Mouse (Mus musculus) heart, embryonic 13.5 days (tissue): ENCODE results near the gene Pik3r6. TPM values are rescaled to one million over a fixed set of nuclear protein-coding genes. Genes with fewer than 3 reads are reported as not detected.

ENCODE experiments used
- ATAC-seq: fragments of 200-750 bp; cut with Nextera tagmentation; 2 replicates; pipeline ENCODE4 v1.8.0; 2017; ENCODE audit warnings: moderate TSS enrichment; ENCODE audit not compliant: insufficient number of reproducible peaks, low FRiP score, low TSS enrichment; ENCODE audit errors: extremely low read depth
- H3K27ac ChIP-seq: fragments of 300-500 bp; sonication (generic); replicated peaks from 2 replicates; pipeline ENCODE4 v1.5.1; 2015; ENCODE audit warnings: moderate library complexity, mild to moderate bottlenecking, inconsistent platforms
- H3K27me3 ChIP-seq: fragments of 300-500 bp; sonication (generic); replicated peaks from 2 replicates; pipeline ENCODE4 v1.6.1; 2015; ENCODE audit warnings: mild to moderate bottlenecking, inconsistent platforms
- H3K36me3 ChIP-seq: fragments of 300-500 bp; sonication (generic); 2 replicates; pipeline ENCODE4 v1.6.1; 2015; ENCODE audit warnings: mild to moderate bottlenecking, inconsistent platforms
- H3K4me1 ChIP-seq: fragments of 300-500 bp; sonication (generic); 2 replicates; pipeline ENCODE4 v1.6.1; 2015; ENCODE audit warnings: inconsistent platforms
- H3K4me2 ChIP-seq: fragments of 300-500 bp; sonication (generic); 2 replicates; pipeline ENCODE4 v1.6.1; 2015; ENCODE audit warnings: inconsistent platforms, mild to moderate bottlenecking, moderate library complexity
- H3K4me3 ChIP-seq: fragments of 300-500 bp; sonication (generic); 2 replicates; pipeline ENCODE4 v1.5.1; 2015; ENCODE audit warnings: moderate library complexity, mild to moderate bottlenecking, inconsistent platforms
- H3K9ac ChIP-seq: fragments of 300-500 bp; sonication (generic); 2 replicates; pipeline ENCODE4 v1.6.1; 2015; ENCODE audit warnings: inconsistent platforms, mild to moderate bottlenecking, moderate library complexity
- H3K9me3 ChIP-seq: fragments of 300-500 bp; sonication (generic); 2 replicates; pipeline ENCODE4 v1.6.1; 2016; ENCODE audit warnings: inconsistent platforms
- WGBS: fragments of 180-500 bp; shearing (Covaris S2); methylation state at CpG from one replicate; pipeline ENCODE4 v1.1.7; 2015; ENCODE audit warnings: mixed read lengths; 5-methylcytosine and 5-hydroxymethylcytosine counted together
- polyA plus RNA-seq: library from polyadenylated mRNA; unstranded; fragments of >200 nt; fragmentation: Nextera tagmentation; extraction: Ambion mirVana; gene quantifications from 2 replicates; pipeline ENCODE4 v1.2.1, GENCODE M21; 2015

Pik3r6 gene
- polyA plus RNA-seq, 1 experiment from 2014 or later: 4.3 TPM

- no peak for ATAC-seq
- no peak overlapping the region for H3K4me3 ChIP-seq
- 0 out of 2 replicates have a peak, but pooled peaks cover 17% of the 10 kb centered on the region for H3K27me3 ChIP-seq
- WGBS: 73% methylated on average over 7 of the region's 7 CpGs
- no peak overlapping the region for H3K4me2 ChIP-seq
- no peak overlapping the region for H3K9ac ChIP-seq
- H3K4me1 ChIP-seq: no peaks in the 10 kb centered on the region
- H3K27ac ChIP-seq: no peak overlapping the region
- no peaks in the 10 kb centered on the region for H3K36me3 ChIP-seq
- H3K9me3 ChIP-seq: no peaks in the 10 kb centered on the region
These were observed 4.4 kb downstream of the Pik3r6 start for GRCm38 (mm10) chr11:68507246-68507645.

- H3K4me1 ChIP-seq: no peaks in the 10 kb centered on the region
- H3K36me3 ChIP-seq: no peaks in the 10 kb centered on the region
- no peak overlapping the region for H3K9ac ChIP-seq
- ATAC-seq: no peak
- H3K27ac ChIP-seq: no peak overlapping the region
- no peaks in the 10 kb centered on the region for H3K9me3 ChIP-seq
- H3K27me3 ChIP-seq: 0 out of 2 replicates have a peak, but pooled peaks cover 6% of the 10 kb centered on the region
- 60% methylated on average over 5 of the region's 5 CpGs for WGBS
- H3K4me3 ChIP-seq: no peak overlapping the region
- H3K4me2 ChIP-seq: no peak overlapping the region
These were observed 5.8 kb downstream of the Pik3r6 start for GRCm38 (mm10) chr11:68508619-68509018.

- WGBS: 45% methylated on average over 2 of the region's 2 CpGs
- Histone ChIP-seq H3K27me3 (0 out of 2 replicates have a peak, but pooled peaks cover 3% of the 10 kb centered on the region), H3K36me3 (no peaks in the 10 kb centered on the region), H3K4me1 (no peaks in the 10 kb centered on the region), H3K4me3 (no peak overlapping the region), H3K4me2 (no peak overlapping the region), H3K9me3 (no peaks in the 10 kb centered on the region), H3K9ac (no peak overlapping the region), H3K27ac (no peak overlapping the region)
- no peak for ATAC-seq
These were observed 6.4 kb downstream of the Pik3r6 start for GRCm38 (mm10) chr11:68509194-68509593.

GRCm38 (mm10) chr11:68513969-68514368, 11.2 kb downstream of the Pik3r6 start:
- Histone ChIP-seq H3K27ac (no peak overlapping the region), H3K9me3 (peaks cover 4% of the 10 kb centered on the region; the same call in 1 of the 2 replicates), H3K4me1 (no peaks in the 10 kb centered on the region), H3K9ac (no peak overlapping the region), H3K4me3 (no peak overlapping the region), H3K4me2 (no peak overlapping the region), H3K36me3 (no peaks in the 10 kb centered on the region), H3K27me3 (no peaks in the 10 kb centered on the region)
- no peak for ATAC-seq
- 48% methylated on average over 3 of the region's 3 CpGs for WGBS

GRCm38 (mm10) chr11:68519362-68519761, 16.5 kb downstream of the Pik3r6 start:
- no peaks in the 10 kb centered on the region for H3K4me1 ChIP-seq
- no peak overlapping the region for H3K27ac ChIP-seq
- no peaks in the 10 kb centered on the region for H3K27me3 ChIP-seq
- no peaks in the 10 kb centered on the region for H3K36me3 ChIP-seq
- ATAC-seq: no peak
- H3K4me3 ChIP-seq: no peak overlapping the region
- H3K4me2 ChIP-seq: no peak overlapping the region
- 86% methylated on average over 4 of the region's 4 CpGs for WGBS
- peaks cover 5% of the 10 kb centered on the region; the same call in 1 of the 2 replicates for H3K9me3 ChIP-seq
- H3K9ac ChIP-seq: no peak overlapping the region

GRCm38 (mm10) chr11:68519815-68520214, 17.0 kb downstream of the Pik3r6 start:
- WGBS: 82% methylated on average over 5 of the region's 5 CpGs
- Histone ChIP-seq H3K4me3 (no peak overlapping the region), H3K27me3 (no peaks in the 10 kb centered on the region), H3K4me1 (no peaks in the 10 kb centered on the region), H3K27ac (no peak overlapping the region), H3K36me3 (no peaks in the 10 kb centered on the region), H3K4me2 (no peak overlapping the region), H3K9ac (no peak overlapping the region), H3K9me3 (peaks cover 5% of the 10 kb centered on the region; the same call in 1 of the 2 replicates)
- ATAC-seq: no peak

- Histone ChIP-seq H3K27me3 (no peaks in the 10 kb centered on the region), H3K4me1 (no peaks in the 10 kb centered on the region), H3K9ac (no peak overlapping the region), H3K27ac (no peak overlapping the region), H3K4me2 (no peak overlapping the region), H3K36me3 (no peaks in the 10 kb centered on the region), H3K9me3 (peaks cover 5% of the 10 kb centered on the region; the same call in 1 of the 2 replicates), H3K4me3 (no peak overlapping the region)
- no peak for ATAC-seq
- 67% methylated on average over 2 of the region's 2 CpGs for WGBS
These were observed 17.6 kb downstream of the Pik3r6 start for GRCm38 (mm10) chr11:68520439-68520838.

GRCm38 (mm10) chr11:68521352-68521751, 18.5 kb downstream of the Pik3r6 start:
- H3K4me2 ChIP-seq: no peak overlapping the region
- peaks cover 5% of the 10 kb centered on the region; the same call in 1 of the 2 replicates for H3K9me3 ChIP-seq
- H3K27me3 ChIP-seq: no peaks in the 10 kb centered on the region
- WGBS: 74% methylated on average over 5 of the region's 5 CpGs
- no peaks in the 10 kb centered on the region for H3K4me1 ChIP-seq
- no peak overlapping the region for H3K9ac ChIP-seq
- no peak overlapping the region for H3K4me3 ChIP-seq
- no peak for ATAC-seq
- no peaks in the 10 kb centered on the region for H3K36me3 ChIP-seq
- no peak overlapping the region for H3K27ac ChIP-seq

- Histone ChIP-seq H3K4me3 (no peak overlapping the region), H3K9me3 (no peaks in the 10 kb centered on the region), H3K4me1 (no peaks in the 10 kb centered on the region; the same call in 1 of the 2 replicates), H3K4me2 (no peak overlapping the region), H3K27ac (no peak overlapping the region), H3K27me3 (peaks cover 29% of the 10 kb centered on the region), H3K36me3 (no peaks in the 10 kb centered on the region), H3K9ac (no peak overlapping the region)
- ATAC-seq: no peak
- WGBS: 64% methylated on average over 4 of the region's 4 CpGs
These were observed 23.6 kb downstream of the Pik3r6 start for GRCm38 (mm10) chr11:68526441-68526840.

GRCm38 (mm10) chr11:68531066-68531806, 28.4 kb downstream of the Pik3r6 start:
- H3K36me3 ChIP-seq: no peaks in the 10 kb centered on the region
- H3K9me3 ChIP-seq: no peaks in the 10 kb centered on the region
- peaks cover 8% of the 10 kb centered on the region for H3K4me1 ChIP-seq
- no peak overlapping the region for H3K4me3 ChIP-seq
- no peak overlapping the region for H3K9ac ChIP-seq
- WGBS: 24% methylated on average over 16 of the region's 16 CpGs
- no peak overlapping the region for H3K4me2 ChIP-seq
- ATAC-seq: no peak
- peaks cover 29% of the 10 kb centered on the region for H3K27me3 ChIP-seq
- H3K27ac ChIP-seq: no peak overlapping the region

- Histone ChIP-seq H3K9me3 (no peaks in the 10 kb centered on the region), H3K27me3 (peaks cover 29% of the 10 kb centered on the region), H3K4me1 (peaks cover 8% of the 10 kb centered on the region), H3K27ac (no peak overlapping the region), H3K9ac (no peak overlapping the region), H3K36me3 (no peaks in the 10 kb centered on the region), H3K4me3 (no peak overlapping the region), H3K4me2 (no peak overlapping the region)
- ATAC-seq: no peak
- WGBS: 52% methylated on average over 11 of the region's 11 CpGs
These were observed 29.2 kb downstream of the Pik3r6 start for GRCm38 (mm10) chr11:68531941-68532535.
